Mouse (Mus musculus) spleen, adult 2 months (tissue): Measurements from ENCODE around the gene Tsga10ip.

Experiments
- CTCF ChIP-seq: fragments of 200-500 bp; IDR thresholded peaks from 2 replicates; pipeline ENCODE4 v1.5.1; 2011; ENCODE audit warnings: mild to moderate bottlenecking, inconsistent platforms; ENCODE audit not compliant: insufficient read depth, insufficient read length, insufficient replicate concordance; ENCODE audit errors: extremely low read depth
- POLR2A ChIP-seq: fragments of 200-500 bp; IDR thresholded peaks from 2 replicates; pipeline ENCODE4 v1.6.1; 2011; ENCODE audit warnings: low read depth, low read length, inconsistent platforms

DNA sequence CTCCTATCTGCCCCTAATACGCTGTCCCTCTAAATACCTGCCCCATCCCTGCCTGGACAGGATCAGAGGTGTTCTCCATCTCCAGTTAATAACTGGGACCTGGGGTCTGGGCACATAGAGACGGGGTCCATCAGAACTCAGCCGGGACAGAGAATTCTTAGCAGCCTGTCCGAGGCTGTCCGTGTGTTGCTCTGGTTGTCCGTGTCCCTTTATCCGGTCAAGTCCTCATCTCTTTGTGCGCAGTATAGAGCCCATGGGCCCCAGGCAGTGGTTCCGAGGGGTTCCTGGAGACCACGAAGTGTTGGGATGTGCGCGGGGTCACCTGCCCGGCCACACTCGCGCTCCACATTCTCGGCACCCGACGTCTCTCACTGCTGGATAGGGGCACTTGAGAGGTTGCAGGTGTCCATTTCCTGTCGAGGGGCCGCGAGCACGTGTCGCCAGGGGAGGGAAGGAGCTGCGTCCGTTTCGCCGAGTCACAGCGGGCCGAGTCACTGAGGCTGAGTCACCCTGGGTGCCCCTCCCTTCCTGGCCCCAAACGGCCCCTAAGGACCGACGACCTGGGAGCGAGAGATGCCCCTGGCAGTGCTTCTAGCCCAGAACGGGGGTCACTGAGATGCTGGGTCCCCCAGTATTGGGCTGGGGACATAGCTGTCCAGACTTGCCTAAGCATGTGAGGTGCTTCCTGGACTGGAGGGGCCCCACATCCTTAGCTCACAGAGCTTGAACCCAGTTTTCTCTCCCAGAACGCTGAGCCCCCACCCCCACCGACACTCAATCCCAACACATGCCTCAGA is 46.2 kb upstream of the Tsga10ip start:
- no peak for TF ChIP-seq POLR2A
- no peak for TF ChIP-seq CTCF
